In genomic region chr12:65036190-65036870, GRCm38 (mm10) we compare ENCODE assay signal across 8 mouse cellular contexts. TPM values are rescaled to one million over a fixed set of nuclear protein-coding genes. Genes with fewer than 3 reads are reported as not detected.
A peak's percentile ranks its signal among the peaks of the same experiment; 100 is the strongest.
DNase-seq lines count a peak whose midpoint lies in the region; ATAC-seq and TF ChIP-seq lines count a peak whose summit lies in the region.

Prpf39 (plus strand) TSS chr12:65036333.

- DNase-seq in gastrocnemius, postnatal 10 days: peak; percentile 95
- DNase-seq in induced T-regulatory cell, adult 2 months (ENCODE audit: low read depth): peak; percentile 94
- peak; percentile 55 to 86 for DNase-seq in left cerebral cortex, adult 9 months (ENCODE audit: low spot score in 2 of 2)
- DNase-seq in right cerebral cortex, postnatal 14 days: peak; percentile 93
- peak; percentile 87 to 91 for DNase-seq in urinary bladder, postnatal 36 days (ENCODE audit: low spot score in 2 of 2)

- ATAC-seq in activated CD4-positive, CD25-positive, alpha-beta regulatory T cell, adult 4 months: peak; percentile 77
- ATAC-seq in megakaryocyte progenitor cell, adult 5-6 weeks (replicated peaks; ENCODE audit: poor library complexity): peak; percentile 71

- TF ChIP-seq CTCF in cortical plate, adult 2 months (IDR thresholded peaks at IDR 0.05; ENCODE audit: extremely low read depth, insufficient read depth, low read length): no peak

- H3K4me1 ChIP-seq in cortical plate, adult 2 months (ENCODE audit: control insufficient read depth, insufficient read depth, low read length): peaks cover 4% of the 10 kb centered on the region; the same call in 1 of the 2 replicates

- peak within 1 kb of the TSS; percentile 98 for H3K27ac ChIP-seq in cortical plate, adult 2 months (ENCODE audit: insufficient read depth, low read length)

- H3K4me3 ChIP-seq in cortical plate, adult 2 months (ENCODE audit: insufficient read depth, low read length): peak within 1 kb of the TSS; percentile 93

- TF ChIP-seq POLR2A in cortical plate, adult 2 months (IDR thresholded peaks at IDR 0.05; ENCODE audit: extremely low read depth, insufficient read depth, low read length): peak; percentile 72; the same call in 1 of the 2 replicates

RNA-seq across cellular contexts. Expression of gene Prpf39, which starts in this region (rescaled TPM):
- 10 to 100 TPM; 77.3 to 77.5 TPM for polyA plus RNA-seq in activated CD4-positive, CD25-positive, alpha-beta regulatory T cell, adult 4 months (2017; shearing (Covaris generic))
- polyA plus RNA-seq in cortical plate, adult 2 months (2012; rRNA removed): 39.3 and 45.6 TPM in 2 replicates
- 10 to 100 TPM; 17.4 to 28.7 TPM for total RNA-seq in gastrocnemius, postnatal 10 days (2021)
- 53.4 and 70.1 TPM in 2 replicates for total RNA-seq in megakaryocyte progenitor cell, adult 5-6 weeks (2015)
- total RNA-seq in megakaryocyte progenitor cell, adult 5-6 weeks (2017): 55.6 and 102 TPM in 2 replicates

Comparison
In these comparisons a context has a peak if more than half of its experiments do, and no peak if none do; other contexts are left out.
1. Peak in every context shown above with its lines: DNase-seq, ATAC-seq, H3K4me3 ChIP-seq and H3K27ac ChIP-seq.